Mouse (Mus musculus): ENCODE measurements around the gene Zfp385b.

Gene Zfp385b

GRCm38 (mm10) chr2:77819539-77819938 is at the start of gene Zfp385b:
Gene Zfp385b, minus strand, starts transcription at chr2:77819639.
- no peak for DNase-seq

GRCm38 (mm10) chr2:77863934-77864333 is 44.5 kb upstream of the Zfp385b start:
- DNase-seq, result no peak

- DNase-seq, result no peak
These were observed 44.1 kb upstream of the Zfp385b start for GRCm38 (mm10) chr2:77863522-77863921.

- no peak for DNase-seq
These were observed 22.0 kb upstream of the Zfp385b start for GRCm38 (mm10) chr2:77841464-77841863.

- DNase-seq, result no peak
These were observed 20.1 kb upstream of the Zfp385b start for GRCm38 (mm10) chr2:77839587-77839986.

- no peak for DNase-seq
These were observed 19.2 kb upstream of the Zfp385b start for GRCm38 (mm10) chr2:77838688-77839087.

GRCm38 (mm10) chr2:77835781-77836180 is 16.3 kb upstream of the Zfp385b start:
- DNase-seq, result no peak

- DNase-seq, result no peak
These were observed 6.8 kb upstream of the Zfp385b start for GRCm38 (mm10) chr2:77826133-77826828.

- no peak for DNase-seq
These were observed 3.6 kb upstream of the Zfp385b start for GRCm38 (mm10) chr2:77823026-77823425.

- DNase-seq, result peak in 1 of 2 experiments; percentile 8
These were observed 2.0 kb downstream of the Zfp385b start for GRCm38 (mm10) chr2:77817357-77817894.

- no peak for DNase-seq
These were observed 2.8 kb downstream of the Zfp385b start for GRCm38 (mm10) chr2:77816413-77817314.

- no peak for DNase-seq
These were observed 3.5 kb downstream of the Zfp385b start for GRCm38 (mm10) chr2:77815775-77816412.

GRCm38 (mm10) chr2:77814896-77815295 is 4.5 kb downstream of the Zfp385b start:
- no peak for DNase-seq

- DNase-seq, result no peak
These were observed 6.4 kb downstream of the Zfp385b start for GRCm38 (mm10) chr2:77813029-77813428.

- no peak for DNase-seq
These were observed 8.7 kb downstream of the Zfp385b start for GRCm38 (mm10) chr2:77810748-77811147.

- no peak for DNase-seq
These were observed 14.7 kb downstream of the Zfp385b start for GRCm38 (mm10) chr2:77804781-77805180.

- no peak for DNase-seq
These were observed 17.1 kb downstream of the Zfp385b start for GRCm38 (mm10) chr2:77802291-77802690.

- no peak for DNase-seq
These were observed 18.0 kb downstream of the Zfp385b start for GRCm38 (mm10) chr2:77801430-77801829.

GRCm38 (mm10) chr2:77801009-77801408 is 18.4 kb downstream of the Zfp385b start:
- DNase-seq, result no peak

- DNase-seq, result no peak
These were observed 22.2 kb downstream of the Zfp385b start for GRCm38 (mm10) chr2:77797233-77797632.

GRCm38 (mm10) chr2:77795859-77796552 is 23.4 kb downstream of the Zfp385b start:
- DNase-seq, result peak; percentile 15 to 21

GRCm38 (mm10) chr2:77790846-77791245 is 28.6 kb downstream of the Zfp385b start:
- DNase-seq, result no peak

- DNase-seq, result no peak
These were observed 29.1 kb downstream of the Zfp385b start for GRCm38 (mm10) chr2:77790295-77790694.

All from kidney, adult 8-10 months (tissue).